Mouse (Mus musculus): Measurements from ENCODE around the gene C2cd5.

The C2cd5 gene

GRCm38 (mm10) chr6:142977221-142977620 is 122.7 kb downstream of the C2cd5 start:
- peak; percentile 45 for DNase-seq (ENCODE audit: low read depth)

DNA sequence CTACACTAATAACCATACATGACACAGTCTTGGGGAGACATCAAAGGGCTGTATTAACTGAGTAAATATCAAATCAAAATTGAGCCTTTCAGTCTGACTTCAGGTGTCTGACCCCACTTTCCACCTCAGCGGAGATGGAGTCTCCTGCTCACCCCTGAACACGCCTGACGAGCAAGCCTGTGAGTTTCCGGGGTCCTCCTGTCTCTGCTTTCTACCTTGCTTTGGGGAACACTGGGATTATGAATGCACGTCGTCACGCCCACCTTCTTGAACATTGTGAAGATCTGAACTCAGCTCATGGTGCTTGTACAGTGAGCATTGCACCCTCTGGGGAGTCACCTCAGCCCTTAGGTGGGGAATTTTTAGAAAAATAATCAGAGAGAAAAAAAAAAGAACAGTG is 126.7 kb downstream of the C2cd5 start:
- no peak for DNase-seq (ENCODE audit: low read depth)

DNA sequence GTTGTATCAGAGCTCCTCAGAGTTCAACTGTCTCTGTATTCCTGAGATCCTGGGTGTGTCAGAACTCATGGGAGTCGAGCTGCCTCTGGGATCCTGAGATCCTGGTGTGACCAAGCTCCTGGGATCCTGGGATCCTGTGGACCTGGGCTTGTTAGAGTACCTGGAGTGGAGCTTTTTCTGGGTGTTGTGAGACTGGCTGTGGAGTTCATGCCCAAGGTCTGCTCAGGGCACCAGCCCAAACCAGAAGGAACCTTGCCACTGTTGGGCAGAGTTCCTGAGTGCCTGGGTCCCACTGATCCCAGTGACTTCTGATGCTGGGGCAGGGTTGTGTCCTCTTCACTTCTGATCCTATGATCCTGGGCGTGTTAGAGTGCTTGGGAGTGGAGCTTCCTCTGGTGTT is 127.7 kb downstream of the C2cd5 start:
- DNase-seq (ENCODE audit: low read depth) = no peak

DNA sequence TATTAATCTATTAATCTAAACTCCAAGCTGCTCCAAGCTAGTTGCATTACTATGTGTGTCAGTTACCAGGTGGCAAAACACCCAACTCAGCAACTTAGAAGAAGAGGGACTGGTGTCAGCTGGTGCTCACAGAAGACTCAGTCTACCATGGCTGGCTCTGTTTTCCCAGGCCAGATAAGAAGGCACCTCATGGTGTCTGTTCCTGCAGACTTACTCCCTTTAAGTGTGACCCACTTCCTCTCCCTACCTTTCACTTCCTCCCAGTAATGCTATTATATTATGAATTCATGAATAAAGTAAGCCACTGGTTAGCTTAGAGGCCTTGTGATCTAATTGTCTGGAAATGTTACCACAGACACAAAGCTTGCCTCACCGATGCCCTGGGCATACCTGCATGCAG is 132.5 kb downstream of the C2cd5 start:
- DNase-seq (ENCODE audit: low read depth) = no peak

- DNase-seq (ENCODE audit: low read depth) = no peak
Measured at GRCm38 (mm10) chr6:142964531-142965385, 135.2 kb downstream of the C2cd5 start.

GRCm38 (mm10) chr6:142964076-142964530 is 135.8 kb downstream of the C2cd5 start, which contains the start of gene St8sia1:
St8sia1 (minus strand) TSS chr6:142964452.
- DNase-seq (ENCODE audit: low read depth) = no peak

DNA sequence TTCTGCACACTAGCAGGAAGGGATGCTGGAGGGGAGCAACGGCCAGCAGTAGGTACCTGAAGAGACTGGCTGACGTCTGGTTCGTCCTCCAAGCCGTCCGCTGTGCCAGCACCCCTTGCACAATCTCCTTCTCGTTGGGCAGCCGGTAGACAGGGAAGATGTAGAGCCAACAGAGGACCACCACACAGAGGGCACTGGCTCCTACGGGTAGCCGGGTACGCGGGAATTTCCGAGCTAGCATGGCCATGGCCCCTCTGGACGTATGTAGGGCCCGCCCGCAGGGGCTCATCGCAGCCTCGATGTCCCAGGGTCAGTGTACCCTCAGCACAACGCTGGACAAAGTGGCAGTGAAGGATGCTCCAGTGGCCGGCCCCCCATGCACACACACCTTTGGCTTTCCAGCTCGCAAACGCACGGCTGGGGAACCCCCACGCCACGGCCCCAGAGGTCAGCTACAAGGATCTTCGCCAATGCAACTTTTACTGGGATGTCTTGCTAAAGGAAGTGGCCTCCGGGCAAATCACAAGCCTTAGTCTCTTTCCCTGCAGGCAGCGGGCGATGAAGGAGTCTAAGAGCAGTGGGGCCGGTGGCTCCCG is 136.4 kb downstream of the C2cd5 start:
- DNase-seq (ENCODE audit: low read depth) = no peak

GRCm38 (mm10) chr6:142962881-142963280 is 137.1 kb downstream of the C2cd5 start:
- no peak for DNase-seq (ENCODE audit: low read depth)

DNA sequence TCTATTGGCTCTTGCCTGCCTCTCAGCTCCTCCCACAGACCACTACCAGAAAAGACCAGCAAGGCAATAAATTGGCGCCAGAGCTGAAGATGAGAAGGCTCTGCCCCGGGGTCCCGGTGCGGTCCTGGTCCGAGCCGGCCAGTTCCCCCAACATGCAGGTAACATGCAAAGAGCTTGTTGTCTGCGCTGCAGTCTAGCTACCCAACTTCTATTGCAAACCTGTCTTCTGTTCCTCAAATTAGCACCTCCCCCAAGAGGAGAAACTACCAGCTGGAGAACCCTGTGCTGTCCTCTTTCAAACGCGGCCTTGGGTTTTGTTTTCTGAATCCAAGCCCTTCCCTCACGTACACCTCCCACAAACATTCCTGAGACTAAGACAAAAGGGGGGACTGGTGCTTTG is 137.5 kb downstream of the C2cd5 start:
- DNase-seq (ENCODE audit: low read depth) = no peak

DNA sequence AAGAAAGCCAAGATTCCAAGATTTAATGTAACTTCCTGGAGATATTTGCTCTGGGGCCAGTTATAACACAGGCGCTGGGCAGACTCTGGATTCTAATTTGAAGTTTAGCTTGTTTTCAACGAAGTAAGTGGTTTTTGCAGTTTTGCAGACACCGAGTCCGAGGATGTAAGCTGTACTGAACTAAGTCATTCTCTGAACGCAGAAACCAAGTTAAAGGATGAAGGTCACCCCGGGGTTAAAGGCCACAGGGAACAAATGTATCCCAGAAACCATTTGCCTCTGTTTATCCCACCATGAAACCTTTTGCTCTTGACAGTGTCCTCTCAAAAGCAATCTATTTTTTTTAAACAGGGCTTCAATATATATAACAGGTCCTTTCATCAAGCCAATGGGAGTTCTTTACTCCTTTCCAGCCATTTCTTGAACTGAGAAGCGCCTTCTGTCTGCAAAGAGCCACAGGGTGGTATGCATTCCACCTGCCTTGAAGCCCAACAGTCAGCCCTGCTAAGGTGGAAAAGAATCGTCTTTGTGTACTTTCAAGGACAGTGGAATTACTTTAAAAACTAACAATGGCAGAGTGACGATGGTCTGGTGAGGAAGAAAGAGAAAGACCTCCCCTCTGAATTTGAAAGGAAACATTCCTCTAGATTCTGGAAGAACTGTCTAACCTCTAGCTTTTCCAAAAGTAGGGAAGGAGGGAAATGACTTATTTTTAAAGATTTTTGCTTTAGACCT is 138.1 kb downstream of the C2cd5 start:
- DNase-seq (ENCODE audit: low read depth) = no peak
